Mouse (Mus musculus): ENCODE data around the gene Krt8.
"Not testable (repeated sequence)": the region's sequence is repeated elsewhere in the genome, so short reads cannot be mapped to it uniquely, and the experiment has no call there.

The Krt8 gene

GRCm38 (mm10) chr15:102007097-102008069, 3.1 kb upstream of the Krt8 start:
- DNase-seq, result no peak

GRCm38 (mm10) chr15:102006317-102006716, 2.0 kb upstream of the Krt8 start:
- no peak for DNase-seq

GRCm38 (mm10) chr15:102005290-102005689, 1.0 kb upstream of the Krt8 start:
- DNase-seq, result no peak

- no peak for DNase-seq
These were observed 766 bp downstream of the Krt8 start for GRCm38 (mm10) chr15:102003516-102003915.

GRCm38 (mm10) chr15:102002646-102003488, 1.4 kb downstream of the Krt8 start:
- no peak for DNase-seq

- no peak for DNase-seq
These were observed 4.5 kb downstream of the Krt8 start for GRCm38 (mm10) chr15:101999676-102000335.

- no peak for DNase-seq
These were observed 5.1 kb downstream of the Krt8 start for GRCm38 (mm10) chr15:101999156-101999555.

GRCm38 (mm10) chr15:101996450-101997078, 7.7 kb downstream of the Krt8 start:
- DNase-seq, result not testable (repeated sequence)

- DNase-seq, result no peak
These were observed 8.6 kb downstream of the Krt8 start for GRCm38 (mm10) chr15:101995484-101996236.

GRCm38 (mm10) chr15:101994365-101994764, 9.9 kb downstream of the Krt8 start:
- no peak for DNase-seq

- DNase-seq, result no peak
These were observed 13.3 kb downstream of the Krt8 start for GRCm38 (mm10) chr15:101990946-101991345.

GRCm38 (mm10) chr15:101988714-101989113, 15.6 kb downstream of the Krt8 start:
- no peak for DNase-seq

GRCm38 (mm10) chr15:101988119-101988518, 16.2 kb downstream of the Krt8 start:
- peak; percentile 54 to 80 for DNase-seq

GRCm38 (mm10) chr15:101984746-101985145, 19.5 kb downstream of the Krt8 start:
- no peak for DNase-seq

GRCm38 (mm10) chr15:101983949-101984601, 20.2 kb downstream of the Krt8 start:
- DNase-seq, result peak; percentile 48 to 78

GRCm38 (mm10) chr15:101983315-101983948, 20.9 kb downstream of the Krt8 start:
- no peak for DNase-seq

- DNase-seq, result no peak
These were observed 23.4 kb downstream of the Krt8 start for GRCm38 (mm10) chr15:101980849-101981248.

GRCm38 (mm10) chr15:101977043-101977726, 27.1 kb downstream of the Krt8 start:
- peak; percentile 56 to 60 for DNase-seq

GRCm38 (mm10) chr15:101976641-101977040, 27.6 kb downstream of the Krt8 start:
- no peak for DNase-seq

GRCm38 (mm10) chr15:101976023-101976422, 28.3 kb downstream of the Krt8 start:
- DNase-seq, result no peak
